Mouse (Mus musculus): Measurements from ENCODE around the gene Sh3gl2.

- TF ChIP-seq CTCF (IDR thresholded peaks at IDR 0.05; ENCODE audit: borderline replicate concordance, control insufficient read depth, extremely low read depth, insufficient read depth, low read length, poor library complexity) (no peak), POLR2A (IDR thresholded peaks at IDR 0.05; ENCODE audit: control insufficient read depth, extremely low read depth, insufficient read depth, low read length, poor library complexity) (no peak)
Measured at GRCm38 (mm10) chr4:85363205-85363604, 158.3 kb downstream of the Sh3gl2 start.

All from thymus, adult 2 months (tissue).